Mouse (Mus musculus) bone marrow, adult 2 months (tissue): ENCODE results near the gene Ino80d.

ENCODE experiments used
- CTCF ChIP-seq: fragments of 200-500 bp; IDR thresholded peaks from 2 replicates; pipeline ENCODE4 v1.5.1; 2011; ENCODE audit warnings: low read length, control low read depth; ENCODE audit not compliant: control insufficient read depth, insufficient read depth
- POLR2A ChIP-seq: fragments of 200-500 bp; IDR thresholded peaks from 2 replicates; pipeline ENCODE4 v1.6.1; 2011; ENCODE audit warnings: low read depth, mild to moderate bottlenecking, control low read depth, low read length, borderline replicate concordance; ENCODE audit not compliant: control insufficient read depth

DNA sequence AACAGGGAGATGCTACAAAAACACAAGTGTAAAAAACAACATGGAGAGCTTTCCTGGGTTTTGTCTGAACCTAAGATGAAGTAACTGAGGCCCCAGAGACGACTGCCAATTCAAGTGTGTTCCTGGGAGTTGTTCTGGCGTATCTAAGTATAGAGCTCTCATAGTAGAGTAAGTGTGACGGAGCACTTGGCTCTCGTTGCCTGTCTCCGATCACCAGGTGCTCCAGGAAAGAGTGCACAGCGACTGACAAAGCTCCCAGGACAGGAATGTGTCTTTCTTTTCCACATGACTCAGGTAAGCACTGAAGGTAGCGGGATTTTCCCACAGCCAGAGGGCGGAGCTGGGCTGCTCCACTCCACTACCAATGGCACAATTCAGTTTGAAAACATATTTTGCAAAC is 63.6 kb downstream of the Ino80d start:
- TF ChIP-seq CTCF (no peak), POLR2A (no peak)
